Mouse (Mus musculus) kidney, adult 11 months (tissue): ENCODE measurements at regions not wholly inside any gene's neighbourhood (a gene's known extent, or its start where the extent isn't known, plus 50 kb on each side); places are given as distances from the start of the nearest gene placed in this dataset.

Experiments used
- DNase-seq: peaks from one replicate; pipeline ENCODE4 v3.0.0; 2022

GRCm38 (mm10) chr13:71653212-71653938, 310.1 kb downstream of the Irx1 start:
- no peak for DNase-seq

GRCm38 (mm10) chr13:71649876-71650275, 313.6 kb downstream of the Irx1 start:
- no peak for DNase-seq

- no peak for DNase-seq
These were observed 314.5 kb downstream of the Irx1 start for GRCm38 (mm10) chr13:71649031-71649430.

- no peak for DNase-seq
These were observed 332.1 kb downstream of the Irx1 start for GRCm38 (mm10) chr13:71631447-71631846.

GRCm38 (mm10) chr13:71617198-71617597, 346.3 kb downstream of the Irx1 start:
- DNase-seq, result no peak

GRCm38 (mm10) chr13:71612393-71613179, 350.9 kb downstream of the Irx1 start:
- no peak for DNase-seq

GRCm38 (mm10) chr13:71582486-71582885, 381.0 kb downstream of the Irx1 start:
- DNase-seq, result peak; percentile 31

- no peak for DNase-seq
These were observed 397.6 kb downstream of the Irx1 start for GRCm38 (mm10) chr13:71565895-71566294.

- DNase-seq, result peak; percentile 62
These were observed 398.1 kb downstream of the Irx1 start for GRCm38 (mm10) chr13:71565388-71565787.

GRCm38 (mm10) chr13:71558477-71559215, 404.9 kb downstream of the Irx1 start:
- no peak for DNase-seq

- no peak for DNase-seq
These were observed 408.1 kb downstream of the Irx1 start for GRCm38 (mm10) chr13:71555471-71555870.

- DNase-seq, result peak; percentile 73
These were observed 413.4 kb downstream of the Irx1 start for GRCm38 (mm10) chr13:71550109-71550508.

GRCm38 (mm10) chr13:71549206-71549831, 414.2 kb downstream of the Irx1 start:
- no peak for DNase-seq

GRCm38 (mm10) chr13:71538226-71538625, 425.3 kb downstream of the Irx1 start:
- no peak for DNase-seq

GRCm38 (mm10) chr13:71532796-71533351, 430.6 kb downstream of the Irx1 start:
- no peak for DNase-seq

- no peak for DNase-seq
These were observed 434.0 kb downstream of the Irx1 start for GRCm38 (mm10) chr13:71529397-71530122.

GRCm38 (mm10) chr13:71517776-71518175, 445.7 kb downstream of the Irx1 start:
- no peak for DNase-seq

- no peak for DNase-seq
These were observed 450.3 kb downstream of the Irx1 start for GRCm38 (mm10) chr13:71513204-71513603.

- peak; percentile 59 for DNase-seq
These were observed 455.5 kb downstream of the Irx1 start for GRCm38 (mm10) chr13:71507956-71508401.

- peak; percentile 54 for DNase-seq
These were observed 456.0 kb downstream of the Irx1 start for GRCm38 (mm10) chr13:71507421-71507931.

GRCm38 (mm10) chr13:71506777-71507176, 456.7 kb downstream of the Irx1 start:
- DNase-seq, result no peak

- DNase-seq, result no peak
These were observed 473.8 kb downstream of the Irx1 start for GRCm38 (mm10) chr13:71489773-71490172.
